Mouse (Mus musculus): Measurements from ENCODE around the gene Ube2i.
"Not testable (repeated sequence)": the region's sequence is repeated elsewhere in the genome, so short reads cannot be mapped to it uniquely, and the experiment has no call there.

DNA sequence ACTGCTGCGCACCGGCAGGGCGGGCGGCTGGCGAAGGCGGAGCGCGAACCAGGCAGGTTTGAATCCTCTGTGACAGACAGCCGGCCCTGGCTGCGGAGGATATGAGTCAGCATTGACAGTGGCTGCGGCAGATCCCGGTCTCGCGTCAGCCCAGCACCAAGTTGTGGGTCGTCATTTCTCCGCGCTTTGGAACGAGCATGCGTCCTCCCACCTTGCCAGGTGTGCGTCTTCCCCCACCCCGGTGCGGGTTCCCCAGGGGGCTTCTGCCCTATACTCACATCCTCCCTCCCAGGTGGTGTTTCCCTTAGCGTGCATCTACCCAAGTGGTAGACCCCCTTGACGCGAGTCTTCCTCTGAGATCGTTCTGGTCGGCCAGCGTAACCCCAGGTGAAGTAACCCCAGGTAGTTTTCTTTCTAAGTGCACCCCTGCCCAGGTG lies 51.9 kb downstream of the Ube2i start:
- not testable (repeated sequence) for TF ChIP-seq GATA1 (IDR thresholded peaks at IDR 0.05; ENCODE audit: borderline replicate concordance, low read length); FLI1 (IDR thresholded peaks at IDR 0.05; ENCODE audit: low read length)
